Mouse (Mus musculus) liver, postnatal 0 days (tissue): ENCODE results near the gene Nt5e.

Experiments used
- CTCF ChIP-seq: sonication (generic); IDR thresholded peaks from 2 replicates; pipeline ENCODE4 v1.5.1; 2016; ENCODE audit warnings: antibody characterized with exemption, low read depth
- EP300 ChIP-seq: IDR thresholded peaks from 2 replicates; pipeline ENCODE4 v1.6.1; 2016; ENCODE audit warnings: antibody characterized with exemption, low read depth, mild to moderate bottlenecking

DNA sequence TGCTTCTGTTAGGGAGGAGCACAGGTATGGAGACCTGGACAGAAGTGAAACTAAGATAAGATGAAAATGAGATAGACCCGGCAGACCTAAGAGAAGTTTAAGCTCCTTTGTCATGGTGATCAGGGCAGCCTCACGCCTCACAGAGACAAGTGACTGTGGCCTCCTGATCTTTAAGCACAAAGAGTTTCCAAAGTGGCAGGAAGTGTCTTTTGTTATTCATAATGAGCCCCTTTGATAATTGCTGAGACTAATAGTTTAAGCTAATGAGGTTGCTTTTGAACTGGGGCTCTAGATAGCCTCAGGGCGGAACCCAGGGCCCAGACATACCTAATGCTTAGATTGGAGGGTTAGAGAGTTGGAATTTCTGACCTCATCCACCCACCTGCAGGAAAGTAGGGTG is 5.5 kb downstream of the Nt5e start:
- TF ChIP-seq CTCF (no peak), EP300 (no peak)
